Mouse (Mus musculus) bone marrow macrophage, adult 2 months (primary cell): ENCODE data around the gene Slc1a7. TPM values are rescaled to one million over a fixed set of nuclear protein-coding genes. Genes with fewer than 3 reads are reported as not detected.

Experiments used
- H3K27ac ChIP-seq: 2 replicates; pipeline ENCODE4 v1.5.1; 2012; ENCODE audit warnings: low read depth, low read length; ENCODE audit not compliant: insufficient read depth
- H3K4me1 ChIP-seq: 2 replicates; pipeline ENCODE4 v1.6.1; 2012; ENCODE audit warnings: low read length; ENCODE audit not compliant: control insufficient read depth, insufficient read depth
- H3K4me3 ChIP-seq: 2 replicates; pipeline ENCODE4 v1.5.1; 2012; ENCODE audit warnings: mild to moderate bottlenecking, low read length, moderate library complexity; ENCODE audit not compliant: insufficient read depth
- CTCF ChIP-seq: IDR thresholded peaks from 2 replicates; pipeline ENCODE4 v1.5.1; 2012; ENCODE audit warnings: low read depth, mild to moderate bottlenecking, low read length, moderate library complexity
- POLR2A ChIP-seq: IDR thresholded peaks from 2 replicates; pipeline ENCODE4 v1.6.1; 2012; ENCODE audit warnings: mild to moderate bottlenecking, low read depth, low read length, borderline replicate concordance
- polyA plus RNA-seq: library from polyadenylated mRNA; stranded (reverse); fragments of >200 nt; gene quantifications from 2 replicates; pipeline ENCODE4 v1.2.4, GENCODE M21; 2012; ENCODE audit not compliant: missing spikeins, insufficient read depth, insufficient read length

Gene Slc1a7
- polyA plus RNA-seq, 1 experiment = not detected

- no peak for TF ChIP-seq POLR2A
- TF ChIP-seq CTCF = no peak
- no peaks in the 10 kb centered on the region for H3K4me1 ChIP-seq
- H3K4me3 ChIP-seq = no peak overlapping the region
- H3K27ac ChIP-seq = no peak overlapping the region
Observed at GRCm38 (mm10) chr4:108033041-108033764, 65.1 kb downstream of the Slc1a7 start.

GRCm38 (mm10) chr4:108037027-108037426 lies 68.9 kb downstream of the Slc1a7 start:
- Histone ChIP-seq H3K27ac (no peak overlapping the region), H3K4me1 (no peaks in the 10 kb centered on the region), H3K4me3 (no peak overlapping the region)
- TF ChIP-seq CTCF = no peak
- no peak for TF ChIP-seq POLR2A

GRCm38 (mm10) chr4:108045136-108046107 lies 77.3 kb downstream of the Slc1a7 start:
- Histone ChIP-seq H3K27ac (no peak overlapping the region), H3K4me1 (0 out of 2 replicates have a peak, but pooled peaks cover 2% of the 10 kb centered on the region), H3K4me3 (no peak overlapping the region)
- TF ChIP-seq POLR2A (no peak), CTCF (no peak)

DNA sequence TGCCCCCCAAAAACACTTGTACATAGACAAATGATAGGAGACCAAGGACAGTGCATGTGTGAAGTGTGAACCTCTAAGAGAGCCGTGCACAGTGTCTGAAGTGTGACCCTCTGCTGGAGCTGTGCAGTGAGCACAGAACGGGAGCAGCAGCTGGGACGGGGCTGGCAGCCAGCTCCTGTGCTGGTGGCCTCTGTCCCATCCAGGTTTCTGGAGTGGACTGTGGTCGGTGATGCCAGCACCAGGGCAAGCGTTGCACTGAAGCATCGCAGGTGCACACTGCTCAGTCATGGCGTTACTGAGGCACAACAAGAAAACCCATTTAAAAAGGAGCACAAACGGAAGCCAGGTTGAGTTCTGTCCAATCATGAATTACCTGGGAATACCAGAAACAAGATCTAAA lies 78.0 kb downstream of the Slc1a7 start:
- Histone ChIP-seq H3K4me3 (no peak overlapping the region), H3K27ac (no peak overlapping the region), H3K4me1 (0 out of 2 replicates have a peak, but pooled peaks cover 2% of the 10 kb centered on the region)
- no peak for TF ChIP-seq CTCF

DNA sequence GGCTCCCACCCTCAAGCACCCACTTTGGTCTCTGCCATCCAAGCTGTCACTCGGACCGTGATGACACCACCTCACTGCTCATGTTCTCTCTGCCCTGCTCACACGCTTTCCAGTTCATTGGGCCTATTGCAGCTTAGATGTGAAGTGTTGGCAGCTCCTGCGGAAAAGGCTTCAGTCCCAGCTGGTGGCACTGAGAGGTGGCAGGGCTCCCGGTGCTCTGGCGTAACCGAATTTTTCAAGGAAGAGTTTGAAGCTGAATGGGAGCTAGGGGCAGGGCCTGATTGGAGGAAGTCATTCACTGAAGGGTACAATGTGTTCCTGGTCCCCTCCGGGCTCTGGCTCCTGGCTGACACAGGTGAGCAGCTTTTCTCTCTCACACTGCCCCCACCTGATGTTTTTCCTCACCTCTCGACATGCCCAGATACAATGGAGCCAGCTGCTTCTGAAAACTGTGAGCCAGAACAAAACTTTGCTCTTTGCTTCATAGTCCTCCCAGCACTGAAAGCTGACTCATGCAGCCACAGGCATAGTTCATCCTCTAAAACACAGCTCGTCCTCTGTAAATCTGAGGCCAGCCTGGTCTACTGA lies 83.6 kb downstream of the Slc1a7 start:
- no peak overlapping the region for H3K27ac ChIP-seq
- H3K4me3 ChIP-seq = no peak overlapping the region
- H3K4me1 ChIP-seq = 0 out of 2 replicates have a peak, but pooled peaks cover 3% of the 10 kb centered on the region
- TF ChIP-seq CTCF (no peak), POLR2A (no peak)

GRCm38 (mm10) chr4:108052673-108053072 lies 84.5 kb downstream of the Slc1a7 start:
- Histone ChIP-seq H3K4me1 (peaks cover 4% of the 10 kb centered on the region), H3K4me3 (no peak overlapping the region), H3K27ac (no peak overlapping the region)
- TF ChIP-seq POLR2A = no peak
- TF ChIP-seq CTCF = no peak

DNA sequence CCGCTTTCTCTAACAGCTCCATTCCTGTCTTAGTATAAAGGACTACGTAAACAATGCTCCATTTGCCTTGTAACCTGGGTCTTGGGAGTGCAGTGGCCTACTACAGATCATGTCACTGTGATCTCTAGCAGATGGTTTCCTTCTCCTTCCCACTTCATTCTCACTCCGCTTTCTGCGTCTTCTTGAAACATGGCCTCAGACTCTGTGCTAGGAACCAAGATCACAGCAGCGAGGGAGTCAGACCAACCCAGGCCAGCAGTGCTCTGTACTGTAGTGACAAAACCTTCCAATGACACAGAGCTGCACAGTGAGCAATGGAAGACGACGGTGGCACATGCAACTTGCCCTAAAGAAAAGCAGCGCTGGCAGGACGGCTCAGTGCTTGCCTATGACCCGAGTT lies 87.7 kb downstream of the Slc1a7 start:
- Histone ChIP-seq H3K4me3 (no peak overlapping the region), H3K4me1 (peaks cover 15% of the 10 kb centered on the region), H3K27ac (no peak overlapping the region)
- no peak for TF ChIP-seq POLR2A
- no peak for TF ChIP-seq CTCF

DNA sequence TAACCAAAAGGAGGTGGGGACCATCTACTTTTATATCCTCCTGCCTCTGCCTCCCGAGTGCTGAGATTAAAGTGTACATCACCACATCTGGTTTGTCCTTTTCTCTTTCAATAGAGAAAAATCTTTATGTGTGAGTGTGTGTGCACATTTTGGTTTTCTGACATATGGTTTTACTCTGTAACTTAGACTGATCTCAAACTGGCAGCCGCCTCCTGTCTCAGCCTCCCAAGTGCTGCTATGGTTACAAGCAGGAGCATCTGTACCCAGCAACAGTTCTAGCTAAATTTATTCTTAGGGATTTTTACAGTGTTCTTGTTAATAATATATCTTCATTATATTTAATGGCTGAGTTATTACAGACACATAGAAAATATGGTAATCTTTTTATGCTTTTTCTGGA lies 89.1 kb downstream of the Slc1a7 start:
- no peak for TF ChIP-seq CTCF
- H3K27ac ChIP-seq = no peak overlapping the region
- H3K4me3 ChIP-seq = no peak overlapping the region
- H3K4me1 ChIP-seq = peaks cover 15% of the 10 kb centered on the region

GRCm38 (mm10) chr4:108058166-108058565 lies 90.0 kb downstream of the Slc1a7 start:
- H3K27ac ChIP-seq = peak overlapping the region; percentile 23
- peaks cover 15% of the 10 kb centered on the region for H3K4me1 ChIP-seq
- no peak for TF ChIP-seq POLR2A
- no peak for TF ChIP-seq CTCF
- H3K4me3 ChIP-seq = peak overlapping the region; percentile 13; the same call in 1 of the 2 replicates
